Mouse (Mus musculus) heart, adult 10 weeks (tissue): ENCODE data around the gene Pom121l2. TPM values are rescaled to one million over a fixed set of nuclear protein-coding genes. Genes with fewer than 3 reads are reported as not detected.

Source experiments
- polyA plus RNA-seq: library from polyadenylated mRNA; stranded (reverse); fragments of 350-450 nt; fragmentation: Illumina TruSeq; extraction: RNeasy Lipid Tissue Mini Kit (QIAGEN cat#74804); gene quantifications from one replicate; pipeline ENCODE4 v1.2.3, GENCODE M21; 2014; ENCODE audit warnings: low read depth, low replicate concordance

Gene Pom121l2
- polyA plus RNA-seq, result not detected

DNA sequence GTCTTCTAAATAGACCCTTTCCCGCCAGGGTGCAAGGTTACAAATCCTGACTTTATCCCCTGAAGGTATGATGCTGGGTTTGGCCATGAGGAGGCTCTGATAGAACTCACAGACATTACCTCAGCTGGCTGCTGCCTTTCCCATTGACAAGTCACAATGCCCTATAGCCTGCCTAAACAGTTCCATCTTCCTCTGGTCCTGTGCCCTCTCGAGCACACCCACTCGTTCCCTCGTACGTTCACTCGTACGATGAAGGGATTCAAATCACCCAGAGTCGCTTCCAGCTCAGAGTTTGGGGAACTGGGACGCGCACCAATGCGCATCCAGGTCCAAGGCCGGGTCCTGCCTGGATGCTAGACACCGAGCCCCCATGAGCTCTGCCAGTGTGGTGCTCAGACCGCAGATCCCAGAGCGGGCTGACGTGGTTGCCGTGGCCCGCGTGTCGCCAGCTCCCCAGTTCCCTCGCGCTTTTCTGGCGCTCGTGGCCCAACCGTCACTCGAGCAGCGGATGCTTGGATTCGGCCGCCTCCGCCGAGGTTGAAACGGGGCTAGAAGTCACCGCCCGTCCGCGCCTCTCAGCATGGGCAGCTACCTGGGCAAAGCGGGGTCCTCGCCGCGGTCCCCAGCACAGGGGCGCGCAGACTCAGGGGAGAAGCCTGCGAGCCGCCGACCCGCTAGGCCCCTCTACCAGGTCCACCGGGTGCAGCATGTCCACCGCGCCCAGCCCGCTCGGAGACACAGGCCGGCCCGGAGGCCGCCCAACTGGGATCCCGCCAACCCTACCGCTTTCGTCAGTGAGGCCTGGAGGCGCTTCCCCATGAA lies at the start of gene Pom121l2:
Gene Pom121l2, plus strand, starts transcription at position 214 of the 822 bp plus-strand sequence.

DNA sequence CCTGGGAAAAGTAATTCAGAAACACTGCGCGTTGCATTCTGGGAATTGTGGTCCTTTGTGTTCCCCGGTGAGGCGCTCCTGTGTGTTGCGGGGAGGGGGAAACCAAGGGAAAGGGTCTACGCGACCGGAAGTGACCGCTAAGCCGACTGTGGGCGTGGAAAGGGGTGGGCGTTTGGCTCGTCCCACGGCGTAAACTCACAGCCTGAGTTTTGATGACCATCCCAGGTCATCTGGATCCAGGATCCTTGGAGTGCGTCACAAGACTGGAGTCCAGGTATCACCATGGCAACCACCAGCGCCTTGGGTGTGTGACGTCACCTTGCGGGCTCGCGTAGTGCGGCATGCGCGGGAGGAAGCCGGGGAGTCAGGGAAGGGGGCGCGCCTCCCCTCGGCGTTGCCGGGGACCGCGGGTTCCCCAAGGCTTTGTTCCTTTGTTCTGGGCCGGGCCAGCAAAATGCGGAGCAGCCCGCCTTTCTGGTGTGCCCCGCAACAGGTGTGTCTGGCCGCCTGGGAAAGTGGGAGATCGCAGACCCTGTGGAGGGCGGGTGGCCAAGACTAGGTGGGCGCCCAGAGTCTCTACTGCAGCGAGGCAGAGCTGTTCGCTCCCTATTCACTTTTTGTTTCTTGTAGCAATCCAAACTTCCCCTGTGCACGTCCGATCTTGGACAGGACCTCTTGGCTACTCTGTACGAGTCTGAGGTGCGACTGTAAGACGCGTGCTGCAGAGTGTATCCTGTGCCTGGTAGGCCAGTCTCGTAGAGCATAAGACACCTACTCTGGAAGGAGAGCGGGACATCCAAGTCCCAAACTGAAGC lies 35.9 kb upstream of the Pom121l2 start, which contains the start of gene Zfp184:
Gene Zfp184, plus strand, starts transcription at position 169 of the 815 bp plus-strand sequence.

DNA sequence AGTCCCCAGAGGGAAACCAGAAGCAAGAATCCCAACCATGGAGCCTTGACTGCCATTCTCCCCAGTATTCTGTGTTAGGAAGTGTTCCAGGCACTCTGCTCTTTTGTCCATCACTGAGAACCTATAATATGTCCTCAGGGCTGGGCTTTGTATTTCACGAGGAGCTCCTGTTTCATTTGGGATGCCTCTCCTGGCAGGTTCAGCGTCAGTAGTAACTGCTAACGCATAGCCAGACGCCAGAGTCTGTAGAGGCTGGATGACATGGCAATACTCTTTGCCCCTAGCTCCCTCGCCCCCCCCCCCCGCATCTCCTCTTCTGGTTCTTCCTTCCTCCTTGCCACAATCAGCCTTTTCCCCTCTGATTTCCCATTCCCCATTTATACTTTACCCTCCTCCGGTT lies 28.6 kb downstream of the Pom121l2 start, which contains the start of gene Prss16:
Gene Prss16, minus strand, starts transcription at position 101 of the 400 bp plus-strand sequence.

DNA sequence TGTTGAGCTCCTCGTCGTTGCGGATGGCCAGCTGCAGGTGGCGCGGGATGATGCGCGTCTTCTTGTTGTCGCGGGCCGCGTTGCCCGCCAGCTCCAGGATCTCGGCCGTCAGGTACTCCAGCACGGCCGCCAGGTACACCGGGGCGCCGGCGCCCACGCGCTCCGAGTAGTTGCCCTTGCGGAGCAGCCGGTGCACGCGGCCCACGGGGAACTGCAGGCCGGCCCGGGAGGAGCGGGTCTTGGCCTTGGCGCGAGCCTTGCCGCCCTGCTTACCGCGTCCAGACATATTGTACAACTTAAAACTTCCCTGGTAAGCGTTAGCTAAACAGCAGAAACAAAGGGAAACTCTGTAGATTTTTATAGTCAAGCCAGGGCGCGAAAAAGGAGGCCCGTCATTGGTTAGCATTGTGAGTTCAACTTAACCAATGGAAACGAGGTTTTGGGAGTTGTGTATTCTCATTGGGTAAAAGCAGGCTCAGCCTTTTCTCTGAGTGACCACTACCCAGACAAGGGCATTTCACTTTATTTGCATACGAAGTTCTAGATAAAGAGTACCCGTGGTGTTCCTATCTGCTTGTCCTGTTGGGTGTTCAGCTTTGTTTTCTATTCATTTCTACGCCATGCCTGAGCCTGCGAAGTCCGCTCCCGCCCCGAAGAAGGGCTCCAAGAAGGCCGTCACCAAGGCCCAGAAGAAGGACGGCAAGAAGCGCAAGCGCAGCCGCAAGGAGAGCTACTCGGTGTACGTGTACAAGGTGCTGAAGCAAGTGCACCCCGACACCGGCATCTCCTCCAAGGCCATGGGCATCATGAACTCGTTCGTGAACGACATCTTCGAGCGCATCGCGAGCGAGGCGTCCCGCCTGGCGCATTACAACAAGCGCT lies 54.5 kb downstream of the Pom121l2 start, which contains the start of the genes Hist1h2ah and Hist1h2bk:
Gene Hist1h2ah, minus strand, starts transcription at position 302 of the 882 bp plus-strand sequence.
Gene Hist1h2bk, plus strand, starts transcription at position 604 of the 882 bp plus-strand sequence.

Other genes with a start within 250 kb of the Pom121l2 start
- gene Hist1h4j, start 246.1 kb upstream of the Pom121l2 start, polyA plus RNA-seq, result not detected
- not detected for gene Hist1h4k, start 230.7 kb upstream of the Pom121l2 start, polyA plus RNA-seq
- not detected for gene Hist1h2ak, start 227.4 kb upstream of the Pom121l2 start, polyA plus RNA-seq
- not detected for gene Hist1h2bn, start 227.1 kb upstream of the Pom121l2 start, polyA plus RNA-seq
- not detected for gene Hist1h1b, start 200.6 kb upstream of the Pom121l2 start, polyA plus RNA-seq
- gene Hist1h3i, start 197.8 kb upstream of the Pom121l2 start, polyA plus RNA-seq, result 2.4 TPM
- not detected for gene Hist1h2an, start 194.0 kb upstream of the Pom121l2 start, polyA plus RNA-seq
- not detected for gene Hist1h2bp, start 193.7 kb upstream of the Pom121l2 start, polyA plus RNA-seq
- 0.92 TPM for gene Hist1h2bq, start 171.0 kb upstream of the Pom121l2 start, polyA plus RNA-seq
- gene Hist1h2ao, start 170.7 kb upstream of the Pom121l2 start, polyA plus RNA-seq, result not detected
- not detected for gene Hist1h4m, start 169.4 kb upstream of the Pom121l2 start, polyA plus RNA-seq
- not detected for gene Hist1h4n, start 149.0 kb upstream of the Pom121l2 start, polyA plus RNA-seq
- gene Hist1h2ap, start 147.7 kb upstream of the Pom121l2 start, polyA plus RNA-seq, result not detected
- not detected for gene Hist1h2br, start 147.5 kb upstream of the Pom121l2 start, polyA plus RNA-seq
- gene Zfp184, start 36.1 kb upstream of the Pom121l2 start, polyA plus RNA-seq, result 0.31 TPM
- not detected for gene Prss16, start 28.5 kb downstream of the Pom121l2 start, polyA plus RNA-seq
- not detected for gene Hist1h2ah, start 54.4 kb downstream of the Pom121l2 start, polyA plus RNA-seq
- not detected for gene Hist1h2bk, start 54.7 kb downstream of the Pom121l2 start, polyA plus RNA-seq
- 6.0 TPM for gene Hist1h4i, start 60.2 kb downstream of the Pom121l2 start, polyA plus RNA-seq
- gene Hist1h2ag, start 61.8 kb downstream of the Pom121l2 start, polyA plus RNA-seq, result not detected
- gene Hist1h2bj, start 62.0 kb downstream of the Pom121l2 start, polyA plus RNA-seq, result not detected
- not detected for gene Vmn1r188, start 103.2 kb downstream of the Pom121l2 start, polyA plus RNA-seq
- not detected for gene Vmn1r189, start 124.6 kb downstream of the Pom121l2 start, polyA plus RNA-seq
- not detected for gene Vmn1r191, start 202.8 kb downstream of the Pom121l2 start, polyA plus RNA-seq
- gene Vmn1r192, start 209.9 kb downstream of the Pom121l2 start, polyA plus RNA-seq, result not detected
- gene Vmn1r193, start 242.0 kb downstream of the Pom121l2 start, polyA plus RNA-seq, result not detected